Mouse (Mus musculus): ENCODE data around the gene Bmi1.

- no peak for TF ChIP-seq CTCF (conservative IDR thresholded peaks at IDR 0.05; ENCODE audit: low read length)
- no peak for TF ChIP-seq NANOG (IDR thresholded peaks at IDR 0.05; ENCODE audit: borderline replicate concordance, low read length)
- TF ChIP-seq POU5F1 (IDR thresholded peaks at IDR 0.05; ENCODE audit: borderline replicate concordance, low read length) = no peak
Observed at GRCm38 (mm10) chr2:18672133-18672765, 4.6 kb upstream of the Bmi1 start, which contains the start of gene Commd3.

All from E14TG2a.4 (cell line).